Mouse (Mus musculus): ENCODE results near the gene Tcte2. TPM values are rescaled to one million over a fixed set of nuclear protein-coding genes. Genes with fewer than 3 reads are reported as not detected.
A peak's percentile ranks its signal among the peaks of the same experiment; 100 is the strongest.
"Not testable (repeated sequence)": the region's sequence is repeated elsewhere in the genome, so short reads cannot be mapped to it uniquely, and the experiment has no call there.

Gene Tcte2
- polyA plus RNA-seq, 1 experiment from 2014 or later, result 22.9 TPM

GRCm38 (mm10) chr17:13677225-13678148, 84.1 kb downstream of the Tcte2 start:
- H3K4me2 ChIP-seq (ENCODE audit: low read length), result peak overlapping the region; percentile 34
- peaks cover 34% of the 10 kb centered on the region for H3K4me1 ChIP-seq (replicated peaks; ENCODE audit: control insufficient read depth, insufficient read depth, low read length)
- peak; percentile 9; the same call in 1 of the 2 replicates for ATAC-seq
- no peaks in the 10 kb centered on the region for H3K36me3 ChIP-seq (ENCODE audit: control insufficient read depth, insufficient read depth)
- H3K9me3 ChIP-seq (ENCODE audit: control insufficient read depth, low read length), result no peaks in the 10 kb centered on the region
- H3K9ac ChIP-seq (replicated peaks; ENCODE audit: low read depth, low read length), result peak overlapping the region; percentile 42
- WGBS, result 20% methylated on average over 9 of the region's 9 CpGs
- H3K27me3 ChIP-seq (replicated peaks; ENCODE audit: control insufficient read depth, insufficient read depth, low read length), result no peaks in the 10 kb centered on the region
- peak overlapping the region; percentile 85 for H3K27ac ChIP-seq (ENCODE audit: low read length)
- 0 out of 2 replicates have a peak overlapping the region, but pooled peaks have one; percentile 9 for H3K4me3 ChIP-seq (replicated peaks; ENCODE audit: low read length)

GRCm38 (mm10) chr17:13676099-13676498, 85.5 kb downstream of the Tcte2 start:
- H3K4me2 ChIP-seq (ENCODE audit: low read length); H3K27me3 ChIP-seq (replicated peaks; ENCODE audit: control insufficient read depth, insufficient read depth, low read length); H3K36me3 ChIP-seq (ENCODE audit: control insufficient read depth, insufficient read depth); ATAC-seq; H3K4me3 ChIP-seq (replicated peaks; ENCODE audit: low read length); H3K9me3 ChIP-seq (ENCODE audit: control insufficient read depth, low read length); H3K9ac ChIP-seq (replicated peaks; ENCODE audit: low read depth, low read length); H3K27ac ChIP-seq (ENCODE audit: low read length): not testable (repeated sequence)
- WGBS, result 81% methylated on average over 3 of the region's 3 CpGs
- H3K4me1 ChIP-seq (replicated peaks; ENCODE audit: control insufficient read depth, insufficient read depth, low read length), result peaks cover 31% of the 10 kb centered on the region

- Histone ChIP-seq H3K9me3 (ENCODE audit: control insufficient read depth, low read length) (no peaks in the 10 kb centered on the region), H3K9ac (replicated peaks; ENCODE audit: low read depth, low read length) (no peak overlapping the region), H3K27me3 (replicated peaks; ENCODE audit: control insufficient read depth, insufficient read depth, low read length) (no peaks in the 10 kb centered on the region), H3K4me1 (replicated peaks; ENCODE audit: control insufficient read depth, insufficient read depth, low read length) (peaks cover 26% of the 10 kb centered on the region), H3K36me3 (ENCODE audit: control insufficient read depth, insufficient read depth) (no peaks in the 10 kb centered on the region), H3K4me3 (replicated peaks; ENCODE audit: low read length) (no peak overlapping the region), H3K27ac (ENCODE audit: low read length) (no peak overlapping the region), H3K4me2 (ENCODE audit: low read length) (no peak overlapping the region)
- no peak for ATAC-seq
- 75% methylated on average over 4 of the region's 4 CpGs for WGBS
Observed at GRCm38 (mm10) chr17:13675630-13676029, 86.0 kb downstream of the Tcte2 start.

GRCm38 (mm10) chr17:13674695-13675306, 86.8 kb downstream of the Tcte2 start:
- ATAC-seq, result no peak
- H3K27ac ChIP-seq (ENCODE audit: low read length), result no peak overlapping the region
- H3K9ac ChIP-seq (replicated peaks; ENCODE audit: low read depth, low read length), result no peak overlapping the region
- no peak overlapping the region for H3K4me3 ChIP-seq (replicated peaks; ENCODE audit: low read length)
- H3K36me3 ChIP-seq (ENCODE audit: control insufficient read depth, insufficient read depth), result no peaks in the 10 kb centered on the region
- WGBS, result 91% methylated on average over 6 of the region's 6 CpGs
- H3K4me2 ChIP-seq (ENCODE audit: low read length), result no peak overlapping the region
- no peaks in the 10 kb centered on the region for H3K27me3 ChIP-seq (replicated peaks; ENCODE audit: control insufficient read depth, insufficient read depth, low read length)
- H3K4me1 ChIP-seq (replicated peaks; ENCODE audit: control insufficient read depth, insufficient read depth, low read length), result peaks cover 24% of the 10 kb centered on the region
- no peaks in the 10 kb centered on the region for H3K9me3 ChIP-seq (ENCODE audit: control insufficient read depth, low read length)

- Histone ChIP-seq H3K27ac (ENCODE audit: low read length) (no peak overlapping the region), H3K4me1 (replicated peaks; ENCODE audit: control insufficient read depth, insufficient read depth, low read length) (peaks cover 39% of the 10 kb centered on the region), H3K36me3 (ENCODE audit: control insufficient read depth, insufficient read depth) (no peaks in the 10 kb centered on the region), H3K4me3 (replicated peaks; ENCODE audit: low read length) (no peak overlapping the region), H3K27me3 (replicated peaks; ENCODE audit: control insufficient read depth, insufficient read depth, low read length) (no peaks in the 10 kb centered on the region), H3K4me2 (ENCODE audit: low read length) (no peak overlapping the region), H3K9ac (replicated peaks; ENCODE audit: low read depth, low read length) (no peak overlapping the region), H3K9me3 (ENCODE audit: control insufficient read depth, low read length) (no peaks in the 10 kb centered on the region)
- 64% methylated on average over 4 of the region's 4 CpGs for WGBS
- no peak for ATAC-seq
Observed at GRCm38 (mm10) chr17:13671732-13672131, 89.9 kb downstream of the Tcte2 start.

GRCm38 (mm10) chr17:13670227-13670626, 91.4 kb downstream of the Tcte2 start:
- Histone ChIP-seq H3K27me3 (replicated peaks; ENCODE audit: control insufficient read depth, insufficient read depth, low read length) (no peaks in the 10 kb centered on the region), H3K9me3 (ENCODE audit: control insufficient read depth, low read length) (no peaks in the 10 kb centered on the region), H3K9ac (replicated peaks; ENCODE audit: low read depth, low read length) (0 out of 2 replicates have a peak overlapping the region, but pooled peaks have one; percentile 30), H3K4me2 (ENCODE audit: low read length) (no peak overlapping the region), H3K4me1 (replicated peaks; ENCODE audit: control insufficient read depth, insufficient read depth, low read length) (peaks cover 44% of the 10 kb centered on the region), H3K4me3 (replicated peaks; ENCODE audit: low read length) (no peak overlapping the region), H3K27ac (ENCODE audit: low read length) (peak overlapping the region; percentile 95), H3K36me3 (ENCODE audit: control insufficient read depth, insufficient read depth) (no peaks in the 10 kb centered on the region)
- no peak for ATAC-seq

GRCm38 (mm10) chr17:13669206-13669605, 92.4 kb downstream of the Tcte2 start:
- H3K4me3 ChIP-seq (replicated peaks; ENCODE audit: low read length), result no peak overlapping the region
- WGBS, result 2% methylated on average over 8 of the region's 8 CpGs

GRCm38 (mm10) chr17:13668052-13669015, 93.3 kb downstream of the Tcte2 start:
- Histone ChIP-seq H3K27me3 (replicated peaks; ENCODE audit: control insufficient read depth, insufficient read depth, low read length) (no peaks in the 10 kb centered on the region), H3K4me1 (replicated peaks; ENCODE audit: control insufficient read depth, insufficient read depth, low read length) (peaks cover 44% of the 10 kb centered on the region), H3K9me3 (ENCODE audit: control insufficient read depth, low read length) (no peaks in the 10 kb centered on the region), H3K4me3 (replicated peaks; ENCODE audit: low read length) (0 out of 2 replicates have a peak overlapping the region, but pooled peaks have one; percentile 1), H3K36me3 (ENCODE audit: control insufficient read depth, insufficient read depth) (no peaks in the 10 kb centered on the region), H3K27ac (ENCODE audit: low read length) (peak overlapping the region; percentile 95), H3K4me2 (ENCODE audit: low read length) (peak overlapping the region; percentile 29), H3K9ac (replicated peaks; ENCODE audit: low read depth, low read length) (peak overlapping the region; percentile 41)
- under 1% methylated on average over 16 of the region's 16 CpGs for WGBS
- peak; percentile 95 for ATAC-seq

More at GRCm38 (mm10) chr17:13669206-13669605, 92.4 kb downstream of the Tcte2 start:
- Histone ChIP-seq H3K4me1 (replicated peaks; ENCODE audit: control insufficient read depth, insufficient read depth, low read length) (peaks cover 44% of the 10 kb centered on the region), H3K4me2 (ENCODE audit: low read length) (peak overlapping the region; percentile 29), H3K27me3 (replicated peaks; ENCODE audit: control insufficient read depth, insufficient read depth, low read length) (no peaks in the 10 kb centered on the region), H3K27ac (ENCODE audit: low read length) (peak overlapping the region; percentile 95), H3K9ac (replicated peaks; ENCODE audit: low read depth, low read length) (peak overlapping the region; percentile 41), H3K9me3 (ENCODE audit: control insufficient read depth, low read length) (no peaks in the 10 kb centered on the region), H3K36me3 (ENCODE audit: control insufficient read depth, insufficient read depth) (no peaks in the 10 kb centered on the region)
- peak; percentile 43 for ATAC-seq
